Mouse (Mus musculus): Measurements from ENCODE around the gene Atxn7l3.
"Not testable (repeated sequence)": the region's sequence is repeated elsewhere in the genome, so short reads cannot be mapped to it uniquely, and the experiment has no call there.

The Atxn7l3 gene

GRCm38 (mm10) chr11:102294887-102295597, 1.4 kb downstream of the Atxn7l3 start:
- peak; percentile 72 for DNase-seq (ENCODE audit: low read depth)

GRCm38 (mm10) chr11:102294416-102294815, 2.0 kb downstream of the Atxn7l3 start:
- DNase-seq (ENCODE audit: low read depth): no peak

GRCm38 (mm10) chr11:102293971-102294370, 2.5 kb downstream of the Atxn7l3 start:
- DNase-seq (ENCODE audit: low read depth): no peak

- DNase-seq (ENCODE audit: low read depth): no peak
Observed at GRCm38 (mm10) chr11:102291051-102291535, 5.3 kb downstream of the Atxn7l3 start.

GRCm38 (mm10) chr11:102290141-102290540, 6.3 kb downstream of the Atxn7l3 start:
- DNase-seq (ENCODE audit: low read depth): no peak

- DNase-seq (ENCODE audit: low read depth): no peak
Observed at GRCm38 (mm10) chr11:102289511-102290100, 6.8 kb downstream of the Atxn7l3 start.

- no peak for DNase-seq (ENCODE audit: low read depth)
Observed at GRCm38 (mm10) chr11:102288913-102289312, 7.5 kb downstream of the Atxn7l3 start.

GRCm38 (mm10) chr11:102288027-102288804, 8.2 kb downstream of the Atxn7l3 start:
- DNase-seq (ENCODE audit: low read depth): no peak

- DNase-seq (ENCODE audit: low read depth): no peak
Observed at GRCm38 (mm10) chr11:102287485-102287884, 8.9 kb downstream of the Atxn7l3 start.

GRCm38 (mm10) chr11:102285095-102285834, 11.2 kb downstream of the Atxn7l3 start:
- DNase-seq (ENCODE audit: low read depth): no peak

GRCm38 (mm10) chr11:102284501-102285094, 11.8 kb downstream of the Atxn7l3 start, which contains the start of gene Tmub2:
TSS of gene Tmub2 (plus strand) at chr11:102284931.
- peak; percentile 100 for DNase-seq (ENCODE audit: low read depth)

GRCm38 (mm10) chr11:102283922-102284321, 12.5 kb downstream of the Atxn7l3 start:
- DNase-seq (ENCODE audit: low read depth): no peak

- not testable (repeated sequence) for DNase-seq (ENCODE audit: low read depth)
Observed at GRCm38 (mm10) chr11:102280267-102280666, 16.2 kb downstream of the Atxn7l3 start.

- DNase-seq (ENCODE audit: low read depth): no peak
Observed at GRCm38 (mm10) chr11:102279595-102279994, 16.8 kb downstream of the Atxn7l3 start.

GRCm38 (mm10) chr11:102277754-102278153, 18.7 kb downstream of the Atxn7l3 start:
- DNase-seq (ENCODE audit: low read depth): no peak

- no peak for DNase-seq (ENCODE audit: low read depth)
Observed at GRCm38 (mm10) chr11:102276411-102276915, 20.0 kb downstream of the Atxn7l3 start.

- no peak for DNase-seq (ENCODE audit: low read depth)
Observed at GRCm38 (mm10) chr11:102268520-102269244, 27.7 kb downstream of the Atxn7l3 start, which contains the start of gene Asb16. TSS of gene Asb16 (plus strand) at chr11:102268743.

- peak; percentile 93 for DNase-seq (ENCODE audit: low read depth)
Observed at GRCm38 (mm10) chr11:102267480-102267879, 29.0 kb downstream of the Atxn7l3 start.

- DNase-seq (ENCODE audit: low read depth): peak; percentile 27
Observed at GRCm38 (mm10) chr11:102266631-102267355, 29.6 kb downstream of the Atxn7l3 start.

- no peak for DNase-seq (ENCODE audit: low read depth)
Observed at GRCm38 (mm10) chr11:102265816-102266215, 30.6 kb downstream of the Atxn7l3 start.

Data from NIH3T3 (cell line).